Mouse (Mus musculus) MEL (cell line): ENCODE measurements at regions not wholly inside any gene's neighbourhood (a gene's known extent, or its start where the extent isn't known, plus 50 kb on each side); places are given as distances from the start of the nearest gene placed in this dataset.

Experiments used
- DNase-seq: peaks from one replicate; pipeline ENCODE4 v3.0.0; 2011; ENCODE audit warnings: low read depth, low spot score
- H3K27ac ChIP-seq: 2 replicates; pipeline ENCODE4 v1.5.1; 2012; ENCODE audit warnings: low read depth, mild to moderate bottlenecking, control low read depth, low read length, moderate library complexity; ENCODE audit not compliant: control insufficient read depth
- H3K27me3 ChIP-seq, 2 experiments: fragments of 150-350 bp in 1 of 2; sonication (generic) in 1 of 2; 2 replicates each; pipeline ENCODE4 v1.6.1; 2012; ENCODE audit warnings: low read length in 2 of 2, mild to moderate bottlenecking in 2 of 2, improper control_type of control experiment in 1 of 2, moderate library complexity in 1 of 2; ENCODE audit not compliant: insufficient read depth in 2 of 2, control insufficient read depth in 1 of 2
- H3K36me3 ChIP-seq, 2 experiments: 2 replicates each; pipeline ENCODE4 v1.6.1; 2012 to 2014; ENCODE audit warnings: low read length in 2 of 2, improper control_type of control experiment in 1 of 2, inconsistent platforms in 1 of 2, mild to moderate bottlenecking in 1 of 2; ENCODE audit not compliant: insufficient read depth in 2 of 2, control insufficient read depth in 1 of 2
- H3K4me1 ChIP-seq, 2 experiments: fragments of 150-350 bp in 1 of 2; sonication (generic) in 1 of 2; 2 replicates each; pipeline ENCODE4 v1.6.1; 2012; ENCODE audit warnings: low read length in 2 of 2, improper control_type of control experiment in 1 of 2, mild to moderate bottlenecking in 1 of 2; ENCODE audit not compliant: insufficient read depth in 2 of 2, control insufficient read depth in 1 of 2
- H3K4me3 ChIP-seq, 2 experiments: fragments of 150-350 bp in 1 of 2; sonication (generic) in 1 of 2; 2 replicates each; pipeline ENCODE4 v1.5.1; 2012; ENCODE audit warnings: low read depth in 2 of 2, low read length in 2 of 2, mild to moderate bottlenecking in 2 of 2, moderate library complexity in 2 of 2, control low read depth in 1 of 2, improper control_type of control experiment in 1 of 2; ENCODE audit not compliant: control insufficient read depth in 1 of 2, insufficient read depth in 1 of 2
- H3K79me2 ChIP-seq: 2 replicates; pipeline ENCODE4 v1.6.1; 2012; ENCODE audit warnings: mild to moderate bottlenecking, low read length, moderate library complexity; ENCODE audit not compliant: control insufficient read depth, poor library complexity, insufficient read depth
- H3K9ac ChIP-seq: 2 replicates; pipeline ENCODE4 v1.6.1; 2012; ENCODE audit warnings: low read depth, mild to moderate bottlenecking, control low read depth, low read length, moderate library complexity; ENCODE audit not compliant: control insufficient read depth, poor library complexity, severe bottlenecking
- H3K9me3 ChIP-seq: fragments of 150-350 bp; sonication (generic); replicated peaks from 2 replicates; pipeline ENCODE4 v1.6.1; 2012; ENCODE audit warnings: mild to moderate bottlenecking, low read length, improper control_type of control experiment, moderate library complexity; ENCODE audit not compliant: insufficient read depth
- CTCF ChIP-seq, 3 experiments: IDR thresholded peaks in 2 of 3; conservative IDR thresholded peaks in 1 of 3; 2 replicates each; pipeline ENCODE4 v1.5.1; 2011 to 2012; ENCODE audit warnings: low read length in 3 of 3, low read depth in 2 of 3, mild to moderate bottlenecking in 2 of 3, improper control_type of control experiment in 1 of 3, inconsistent platforms in 1 of 3, mixed read lengths in 1 of 3, moderate library complexity in 1 of 3; ENCODE audit not compliant: control insufficient read depth in 1 of 3, insufficient read depth in 1 of 3, poor library complexity in 1 of 3, severe bottlenecking in 1 of 3
- ELF1 ChIP-seq: IDR thresholded peaks from 2 replicates; pipeline ENCODE4 v1.6.1; 2014; ENCODE audit warnings: low read depth, mild to moderate bottlenecking, inconsistent platforms, low read length, improper control_type of control experiment, moderate library complexity
- GATA1 ChIP-seq: IDR thresholded peaks from 2 replicates; pipeline ENCODE4 v1.6.1; 2011; ENCODE audit warnings: low read depth, low read length, improper control_type of control experiment
- HCFC1 ChIP-seq: IDR thresholded peaks from 2 replicates; pipeline ENCODE4 v1.6.1; 2012; ENCODE audit warnings: low read depth, mild to moderate bottlenecking, inconsistent platforms, low read length, improper control_type of control experiment, moderate library complexity
- JUND ChIP-seq: IDR thresholded peaks from 2 replicates; pipeline ENCODE4 v1.6.1; 2011; ENCODE audit warnings: low read depth, mild to moderate bottlenecking, improper control_type of control experiment, low read length
- MAFK ChIP-seq: IDR thresholded peaks from 2 replicates; pipeline ENCODE4 v1.6.1; 2011; ENCODE audit warnings: low read depth, mild to moderate bottlenecking, low read length, improper control_type of control experiment, borderline replicate concordance
- MAX ChIP-seq: IDR thresholded peaks from 2 replicates; pipeline ENCODE4 v1.6.1; 2011; ENCODE audit warnings: low read length, improper control_type of control experiment
- MEF2A ChIP-seq: IDR thresholded peaks from 2 replicates; pipeline ENCODE4 v1.6.1; 2014; ENCODE audit warnings: low read depth, mild to moderate bottlenecking, inconsistent platforms, low read length, improper control_type of control experiment; ENCODE audit not compliant: poor library complexity, insufficient replicate concordance, severe bottlenecking; ENCODE audit errors: extremely low read depth
- MXI1 ChIP-seq: IDR thresholded peaks from 2 replicates; pipeline ENCODE4 v1.6.1; 2011; ENCODE audit warnings: mild to moderate bottlenecking, low read depth, low read length, improper control_type of control experiment
- MYC ChIP-seq: IDR thresholded peaks from 2 replicates; pipeline ENCODE4 v1.6.1; 2011; ENCODE audit warnings: low read depth, mild to moderate bottlenecking, low read length, improper control_type of control experiment, moderate library complexity
- NRF1 ChIP-seq: IDR thresholded peaks from 2 replicates; pipeline ENCODE4 v1.6.1; 2014; ENCODE audit warnings: low read depth, mild to moderate bottlenecking, inconsistent platforms, low read length, improper control_type of control experiment, moderate library complexity; ENCODE audit not compliant: poor library complexity, insufficient read depth, severe bottlenecking
- POLR2AphosphoS2 ChIP-seq: IDR thresholded peaks from 2 replicates; pipeline ENCODE4 v1.6.1; 2011; ENCODE audit warnings: low read length, improper control_type of control experiment
- POLR2AphosphoS5 ChIP-seq: IDR thresholded peaks from 2 replicates; pipeline ENCODE4 v1.6.1; 2012; ENCODE audit warnings: low read depth, borderline replicate concordance, mild to moderate bottlenecking, inconsistent platforms, low read length, moderate library complexity, mixed read lengths
- RAD21 ChIP-seq: IDR thresholded peaks from 2 replicates; pipeline ENCODE4 v1.6.1; 2011; ENCODE audit warnings: mild to moderate bottlenecking, low read depth, low read length, improper control_type of control experiment
- SIN3A ChIP-seq: IDR thresholded peaks from 2 replicates; pipeline ENCODE4 v1.6.1; 2012; ENCODE audit warnings: low read length, improper control_type of control experiment, inconsistent platforms
- SMC3 ChIP-seq: IDR thresholded peaks from 2 replicates; pipeline ENCODE4 v1.6.1; 2011; ENCODE audit warnings: low read depth, low read length, improper control_type of control experiment
- TAL1 ChIP-seq: IDR thresholded peaks from 2 replicates; pipeline ENCODE4 v1.6.1; 2012; ENCODE audit warnings: mild to moderate bottlenecking, inconsistent platforms, low read length, moderate library complexity, mixed read lengths
- TCF12 ChIP-seq: IDR thresholded peaks from 2 replicates; pipeline ENCODE4 v1.6.1; 2014; ENCODE audit warnings: low read depth, mild to moderate bottlenecking, inconsistent platforms, low read length, improper control_type of control experiment, moderate library complexity
- USF1 ChIP-seq: IDR thresholded peaks from 2 replicates; pipeline ENCODE4 v1.6.1; 2014; ENCODE audit warnings: low read depth, mild to moderate bottlenecking, inconsistent platforms, low read length, improper control_type of control experiment, moderate library complexity
- ZC3H11A ChIP-seq: IDR thresholded peaks from 2 replicates; pipeline ENCODE4 v1.6.1; 2012; ENCODE audit warnings: low read depth, mild to moderate bottlenecking, inconsistent platforms, low read length, improper control_type of control experiment

DNA sequence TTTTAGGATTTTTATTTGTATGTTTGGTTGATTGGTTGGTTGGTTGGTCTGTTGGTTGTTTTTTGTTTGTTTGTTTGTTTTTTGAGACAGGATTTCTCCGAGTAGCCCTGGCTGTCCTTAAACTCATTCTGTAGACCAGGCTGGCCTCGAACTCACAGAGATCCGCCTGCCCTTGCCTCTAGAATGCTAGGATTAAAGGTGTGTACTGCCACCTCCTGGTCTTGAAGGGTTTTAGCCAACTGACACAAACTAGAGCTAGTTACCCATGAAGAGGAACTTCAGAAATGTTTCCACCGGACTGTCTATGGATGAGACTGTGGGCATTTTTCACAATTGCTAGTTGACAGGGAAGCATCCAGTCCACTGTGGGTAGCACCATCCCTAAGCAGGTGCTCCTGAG lies 191.7 kb downstream of the Matn1 start:
- Histone ChIP-seq H3K27me3 (no peaks in the 10 kb centered on the region), H3K4me3 (no peak overlapping the region), H3K27ac (no peak overlapping the region), H3K9ac (no peak overlapping the region), H3K4me1 (no peaks in the 10 kb centered on the region), H3K9me3 (no peaks in the 10 kb centered on the region), H3K79me2 (no peaks in the 10 kb centered on the region), H3K36me3 (no peaks in the 10 kb centered on the region)
- no peak for TF ChIP-seq HCFC1
- no peak for TF ChIP-seq SMC3
- no peak for TF ChIP-seq MXI1
- TF ChIP-seq RAD21, result no peak
- no peak for DNase-seq

DNA sequence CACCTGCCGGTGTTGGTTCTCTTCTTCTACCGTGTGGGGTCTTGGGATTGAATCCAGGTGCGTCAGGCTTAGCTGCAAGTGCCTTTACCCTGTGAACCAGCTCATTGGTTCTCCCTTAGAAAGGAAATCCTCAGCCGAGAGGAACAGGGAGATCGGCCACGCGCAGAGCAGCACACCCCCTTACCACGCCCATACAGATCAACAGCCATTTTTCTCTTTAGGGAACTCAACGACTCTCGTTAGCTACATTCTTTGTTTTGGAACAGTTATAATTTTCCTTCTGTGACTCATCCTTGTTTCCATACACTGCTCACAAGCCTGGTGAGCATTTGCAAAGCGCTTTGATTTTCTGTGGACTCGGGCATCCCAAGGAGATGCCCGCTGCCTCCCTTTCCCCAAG lies 194.7 kb downstream of the Matn1 start:
- no peaks in the 10 kb centered on the region for H3K27me3 ChIP-seq
- no peak overlapping the region for H3K4me3 ChIP-seq
- no peak for DNase-seq
- H3K4me1 ChIP-seq, result no peaks in the 10 kb centered on the region
- no peaks in the 10 kb centered on the region for H3K36me3 ChIP-seq
- no peaks in the 10 kb centered on the region for H3K9me3 ChIP-seq
- H3K79me2 ChIP-seq, result no peaks in the 10 kb centered on the region
- H3K27ac ChIP-seq, result no peak overlapping the region
- TF ChIP-seq MYC, result no peak
- no peak for TF ChIP-seq MEF2A
- TF ChIP-seq RAD21, result no peak
- TF ChIP-seq POLR2AphosphoS2, result no peak
- TF ChIP-seq MAFK, result no peak
- no peak for TF ChIP-seq SIN3A
- TF ChIP-seq CTCF (IDR thresholded peaks at IDR 0.05 in 2 of 3, conservative IDR thresholded peaks at IDR 0.05 in 1 of 3; ENCODE audit: control insufficient read depth in 1 of 3, insufficient read depth in 1 of 3, low read depth in 2 of 3, low read length in 3 of 3, poor library complexity in 1 of 3, severe bottlenecking in 1 of 3), result no peak
- TF ChIP-seq NRF1, result no peak
- TF ChIP-seq JUND, result no peak
- TF ChIP-seq TAL1, result no peak
- TF ChIP-seq MXI1, result no peak
- no peak for TF ChIP-seq ZC3H11A
- no peak overlapping the region for H3K9ac ChIP-seq

DNA sequence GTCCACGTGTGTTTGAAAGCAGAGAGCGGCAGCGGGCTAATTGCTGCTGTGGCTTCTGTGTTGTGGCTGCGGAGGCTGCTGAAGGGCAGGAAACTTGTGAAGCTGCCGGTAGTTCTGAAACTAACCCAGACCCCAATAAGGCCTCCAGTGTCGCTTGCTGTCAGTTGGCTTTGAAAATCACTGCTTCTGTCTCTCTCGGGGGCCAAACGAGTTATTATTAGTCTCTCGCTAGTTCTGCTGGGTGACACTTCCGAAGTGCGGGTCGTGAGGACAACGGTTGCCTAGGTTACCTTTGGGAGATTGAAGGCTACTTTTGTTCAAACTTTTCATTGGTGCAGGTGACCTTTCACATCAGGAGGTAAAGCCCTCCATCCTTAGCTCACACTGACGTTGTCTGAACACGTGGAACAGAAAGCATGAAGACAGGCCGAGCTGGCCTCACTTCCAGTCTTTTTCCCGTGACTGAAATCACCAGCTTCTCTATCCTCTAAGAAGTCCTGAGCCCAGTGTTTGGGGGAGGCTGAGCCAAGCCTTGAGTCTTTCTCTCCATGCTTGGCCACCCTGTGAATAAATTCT lies 197.8 kb downstream of the Matn1 start:
- no peak for DNase-seq
- Histone ChIP-seq H3K27ac (no peak overlapping the region), H3K79me2 (no peaks in the 10 kb centered on the region), H3K4me3 (no peak overlapping the region), H3K27me3 (no peaks in the 10 kb centered on the region), H3K36me3 (no peaks in the 10 kb centered on the region), H3K4me1 (no peaks in the 10 kb centered on the region), H3K9ac (no peak overlapping the region), H3K9me3 (no peaks in the 10 kb centered on the region)
- TF ChIP-seq ZC3H11A, result no peak
- TF ChIP-seq RAD21, result no peak
- no peak for TF ChIP-seq USF1
- TF ChIP-seq GATA1, result no peak
- no peak for TF ChIP-seq TCF12
- TF ChIP-seq ELF1, result no peak
- no peak for TF ChIP-seq MAX
- no peak for TF ChIP-seq POLR2AphosphoS5
